Mouse (Mus musculus): ENCODE data around the gene Bcl11a.

- TF ChIP-seq E2F4 (IDR thresholded peaks at IDR 0.05; ENCODE audit: borderline replicate concordance, low read depth, low read length) (no peak), TAL1 (IDR thresholded peaks at IDR 0.05; ENCODE audit: low read length) (no peak), CTCF (IDR thresholded peaks at IDR 0.05 in 2 of 3, conservative IDR thresholded peaks at IDR 0.05 in 1 of 3; ENCODE audit: control insufficient read depth in 1 of 3, insufficient read depth in 1 of 3, low read depth in 2 of 3, low read length in 3 of 3, poor library complexity in 1 of 3, severe bottlenecking in 1 of 3) (no peak)
Observed at GRCm38 (mm10) chr11:24197424-24197823, 119.6 kb downstream of the Bcl11a start.

Data from MEL (cell line).